Mouse (Mus musculus): ENCODE measurements at regions not wholly inside any gene's neighbourhood (a gene's known extent, or its start where the extent isn't known, plus 50 kb on each side); places are given as distances from the start of the nearest gene placed in this dataset.

GRCm38 (mm10) chr10:87715874-87716600, 142.0 kb upstream of the Igf1 start:
- Histone ChIP-seq H3K9me3 (ENCODE audit: control insufficient read depth, low read length) (no peaks in the 10 kb centered on the region), H3K4me3 (ENCODE audit: low read depth, low read length) (no peak overlapping the region), H3K4me1 (replicated peaks; ENCODE audit: control insufficient read depth, insufficient read depth, low read length) (no peaks in the 10 kb centered on the region), H3K36me3 (ENCODE audit: control insufficient read depth, insufficient read depth, low read length) (no peaks in the 10 kb centered on the region), H3K9ac (ENCODE audit: low read depth, low read length) (no peak overlapping the region), H3K4me2 (no peak overlapping the region), H3K27me3 (replicated peaks; ENCODE audit: control insufficient read depth, insufficient read depth, low read length) (no peaks in the 10 kb centered on the region), H3K27ac (ENCODE audit: low read depth, low read length) (no peak overlapping the region)
- 73% methylated on average over 6 of the region's 6 CpGs for WGBS
- ATAC-seq (replicated peaks; ENCODE audit: low FRiP score) (no peak), DNase-seq (ENCODE audit: low spot score) (no peak)

GRCm38 (mm10) chr10:87717156-87717555, 140.9 kb upstream of the Igf1 start:
- Histone ChIP-seq H3K36me3 (ENCODE audit: control insufficient read depth, insufficient read depth, low read length) (no peaks in the 10 kb centered on the region), H3K4me2 (no peak overlapping the region)
- no peak for ATAC-seq (replicated peaks; ENCODE audit: low FRiP score)

GRCm38 (mm10) chr10:87718491-87718890, 139.6 kb upstream of the Igf1 start:
- H3K4me2 ChIP-seq, result no peak overlapping the region
- no peaks in the 10 kb centered on the region for H3K36me3 ChIP-seq (ENCODE audit: control insufficient read depth, insufficient read depth, low read length)
- no peak overlapping the region for H3K27ac ChIP-seq (ENCODE audit: low read depth, low read length)
- H3K4me1 ChIP-seq (replicated peaks; ENCODE audit: control insufficient read depth, insufficient read depth, low read length), result no peaks in the 10 kb centered on the region
- ATAC-seq (replicated peaks; ENCODE audit: low FRiP score) (no peak), DNase-seq (ENCODE audit: low spot score) (no peak)
- no peak overlapping the region for H3K4me3 ChIP-seq (ENCODE audit: low read depth, low read length)
- H3K9ac ChIP-seq (ENCODE audit: low read depth, low read length), result no peak overlapping the region
- no peaks in the 10 kb centered on the region for H3K27me3 ChIP-seq (replicated peaks; ENCODE audit: control insufficient read depth, insufficient read depth, low read length)
- H3K9me3 ChIP-seq (ENCODE audit: control insufficient read depth, low read length), result no peaks in the 10 kb centered on the region
- 82% methylated on average over 7 of the region's 7 CpGs for WGBS

More at GRCm38 (mm10) chr10:87717156-87717555, 140.9 kb upstream of the Igf1 start:
- Histone ChIP-seq H3K9me3 (ENCODE audit: control insufficient read depth, low read length) (no peaks in the 10 kb centered on the region), H3K9ac (ENCODE audit: low read depth, low read length) (no peak overlapping the region), H3K4me1 (replicated peaks; ENCODE audit: control insufficient read depth, insufficient read depth, low read length) (no peaks in the 10 kb centered on the region), H3K27ac (ENCODE audit: low read depth, low read length) (no peak overlapping the region), H3K4me3 (ENCODE audit: low read depth, low read length) (no peak overlapping the region), H3K27me3 (replicated peaks; ENCODE audit: control insufficient read depth, insufficient read depth, low read length) (no peaks in the 10 kb centered on the region)
- no peak for DNase-seq (ENCODE audit: low spot score)

- DNase-seq (ENCODE audit: low spot score) (no peak), ATAC-seq (replicated peaks; ENCODE audit: low FRiP score) (no peak)
- H3K27ac ChIP-seq (ENCODE audit: low read depth, low read length), result no peak overlapping the region
- H3K4me3 ChIP-seq (ENCODE audit: low read depth, low read length), result no peak overlapping the region
- H3K9ac ChIP-seq (ENCODE audit: low read depth, low read length), result no peak overlapping the region
- no peaks in the 10 kb centered on the region for H3K4me1 ChIP-seq (replicated peaks; ENCODE audit: control insufficient read depth, insufficient read depth, low read length)
- H3K36me3 ChIP-seq (ENCODE audit: control insufficient read depth, insufficient read depth, low read length), result no peaks in the 10 kb centered on the region
- no peak overlapping the region for H3K4me2 ChIP-seq
- no peaks in the 10 kb centered on the region for H3K27me3 ChIP-seq (replicated peaks; ENCODE audit: control insufficient read depth, insufficient read depth, low read length)
- no peaks in the 10 kb centered on the region for H3K9me3 ChIP-seq (ENCODE audit: control insufficient read depth, low read length)
Observed at GRCm38 (mm10) chr10:87719978-87720377, 138.1 kb upstream of the Igf1 start.

- Histone ChIP-seq H3K4me2 (no peak overlapping the region), H3K9ac (ENCODE audit: low read depth, low read length) (no peak overlapping the region), H3K36me3 (ENCODE audit: control insufficient read depth, insufficient read depth, low read length) (no peaks in the 10 kb centered on the region), H3K4me1 (replicated peaks; ENCODE audit: control insufficient read depth, insufficient read depth, low read length) (no peaks in the 10 kb centered on the region), H3K9me3 (ENCODE audit: control insufficient read depth, low read length) (no peaks in the 10 kb centered on the region), H3K27ac (ENCODE audit: low read depth, low read length) (no peak overlapping the region), H3K4me3 (ENCODE audit: low read depth, low read length) (no peak overlapping the region), H3K27me3 (replicated peaks; ENCODE audit: control insufficient read depth, insufficient read depth, low read length) (no peaks in the 10 kb centered on the region)
- WGBS, result 65% methylated on average over 3 of the region's 3 CpGs
- ATAC-seq (replicated peaks; ENCODE audit: low FRiP score) (no peak), DNase-seq (ENCODE audit: low spot score) (no peak)
Observed at GRCm38 (mm10) chr10:87722244-87722643, 135.8 kb upstream of the Igf1 start.

GRCm38 (mm10) chr10:87732658-87733057, 125.4 kb upstream of the Igf1 start:
- Histone ChIP-seq H3K36me3 (ENCODE audit: control insufficient read depth, insufficient read depth, low read length) (no peaks in the 10 kb centered on the region), H3K27ac (ENCODE audit: low read depth, low read length) (no peak overlapping the region), H3K4me2 (no peak overlapping the region), H3K9me3 (ENCODE audit: control insufficient read depth, low read length) (no peaks in the 10 kb centered on the region), H3K9ac (ENCODE audit: low read depth, low read length) (no peak overlapping the region), H3K27me3 (replicated peaks; ENCODE audit: control insufficient read depth, insufficient read depth, low read length) (no peaks in the 10 kb centered on the region), H3K4me1 (replicated peaks; ENCODE audit: control insufficient read depth, insufficient read depth, low read length) (no peaks in the 10 kb centered on the region), H3K4me3 (ENCODE audit: low read depth, low read length) (no peak overlapping the region)
- 78% methylated on average over 1 of the region's 1 CpGs for WGBS
- no peak for ATAC-seq (replicated peaks; ENCODE audit: low FRiP score)
- no peak for DNase-seq (ENCODE audit: low spot score)

- Histone ChIP-seq H3K4me2 (no peak overlapping the region), H3K4me1 (replicated peaks; ENCODE audit: control insufficient read depth, insufficient read depth, low read length) (no peaks in the 10 kb centered on the region), H3K27me3 (replicated peaks; ENCODE audit: control insufficient read depth, insufficient read depth, low read length) (no peaks in the 10 kb centered on the region), H3K9ac (ENCODE audit: low read depth, low read length) (no peak overlapping the region), H3K9me3 (ENCODE audit: control insufficient read depth, low read length) (no peaks in the 10 kb centered on the region), H3K36me3 (ENCODE audit: control insufficient read depth, insufficient read depth, low read length) (no peaks in the 10 kb centered on the region), H3K27ac (ENCODE audit: low read depth, low read length) (no peak overlapping the region), H3K4me3 (ENCODE audit: low read depth, low read length) (no peak overlapping the region)
- DNase-seq (ENCODE audit: low spot score) (no peak), ATAC-seq (replicated peaks; ENCODE audit: low FRiP score) (no peak)
- 75% methylated on average over 7 of the region's 7 CpGs for WGBS
Observed at GRCm38 (mm10) chr10:87733241-87733640, 124.8 kb upstream of the Igf1 start.

- no peak for ATAC-seq (replicated peaks; ENCODE audit: low FRiP score)
- no peak overlapping the region for H3K4me3 ChIP-seq (ENCODE audit: low read depth, low read length)
- H3K36me3 ChIP-seq (ENCODE audit: control insufficient read depth, insufficient read depth, low read length), result no peaks in the 10 kb centered on the region
- H3K9me3 ChIP-seq (ENCODE audit: control insufficient read depth, low read length), result no peaks in the 10 kb centered on the region
- no peaks in the 10 kb centered on the region for H3K4me1 ChIP-seq (replicated peaks; ENCODE audit: control insufficient read depth, insufficient read depth, low read length)
- no peaks in the 10 kb centered on the region for H3K27me3 ChIP-seq (replicated peaks; ENCODE audit: control insufficient read depth, insufficient read depth, low read length)
- 71% methylated on average over 8 of the region's 8 CpGs for WGBS
- no peak overlapping the region for H3K27ac ChIP-seq (ENCODE audit: low read depth, low read length)
- H3K9ac ChIP-seq (ENCODE audit: low read depth, low read length), result no peak overlapping the region
- DNase-seq (ENCODE audit: low spot score), result no peak
- H3K4me2 ChIP-seq, result no peak overlapping the region
Observed at GRCm38 (mm10) chr10:87740323-87740722, 117.7 kb upstream of the Igf1 start.

- H3K4me2 ChIP-seq, result no peak overlapping the region
- DNase-seq (ENCODE audit: low spot score), result no peak
- ATAC-seq (replicated peaks; ENCODE audit: low FRiP score), result no peak
- H3K4me3 ChIP-seq (ENCODE audit: low read depth, low read length), result no peak overlapping the region
- H3K9me3 ChIP-seq (ENCODE audit: control insufficient read depth, low read length), result no peaks in the 10 kb centered on the region
- 81% methylated on average over 3 of the region's 3 CpGs for WGBS
- no peaks in the 10 kb centered on the region for H3K36me3 ChIP-seq (ENCODE audit: control insufficient read depth, insufficient read depth, low read length)
- H3K4me1 ChIP-seq (replicated peaks; ENCODE audit: control insufficient read depth, insufficient read depth, low read length), result no peaks in the 10 kb centered on the region
- no peak overlapping the region for H3K27ac ChIP-seq (ENCODE audit: low read depth, low read length)
- no peak overlapping the region for H3K9ac ChIP-seq (ENCODE audit: low read depth, low read length)
- H3K27me3 ChIP-seq (replicated peaks; ENCODE audit: control insufficient read depth, insufficient read depth, low read length), result no peaks in the 10 kb centered on the region
Observed at GRCm38 (mm10) chr10:87742766-87743165, 115.3 kb upstream of the Igf1 start.
